11 mouse cellular contexts compared by ENCODE assay signal in the genomic region with DNA sequence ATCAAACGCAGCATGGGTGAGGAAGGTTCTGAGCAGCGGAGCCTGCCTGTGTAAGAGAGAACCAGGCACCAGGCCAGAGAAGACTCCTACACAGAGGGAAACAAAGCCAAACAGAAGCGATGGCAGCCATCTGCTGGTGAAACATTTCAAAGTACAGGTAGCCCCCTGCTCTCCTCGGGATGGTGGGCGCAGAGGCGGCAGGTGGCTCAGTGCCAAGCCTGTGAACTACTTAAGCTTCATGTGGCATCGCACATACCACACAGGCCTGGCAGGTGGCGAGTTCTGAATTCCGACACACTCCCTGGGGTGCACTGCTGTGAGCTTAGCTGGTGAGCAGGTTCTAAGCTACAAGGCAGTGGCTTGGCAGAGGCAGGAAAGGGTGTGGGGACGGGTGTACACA. TPM values are rescaled to one million over a fixed set of nuclear protein-coding genes. Genes with fewer than 3 reads are reported as not detected.
DNase-seq lines count a peak whose midpoint lies in the region; ATAC-seq lines count a peak whose summit lies in the region.
"Had no signal": no experiment of that assay in that cellular context is flagged by ENCODE, and none has a peak within 500 bp of the region (broad histone marks: within the 10 kb centered on the region; RNA-seq: fewer than 3 reads in every experiment).

No protein-coding gene starts in this region.

- H3K27ac ChIP-seq in embryonic facial prominence, embryonic 15.5 days (replicated peaks), result no peak overlapping the region
- no peak overlapping the region for H3K27ac ChIP-seq in embryonic facial prominence, embryonic 10.5 days (replicated peaks)
- H3K27ac ChIP-seq in neural tube, embryonic 13.5 days (replicated peaks), result no peak overlapping the region
- no peak overlapping the region for H3K27ac ChIP-seq in neural tube, embryonic 15.5 days (replicated peaks)
- H3K27ac ChIP-seq: kidney, embryonic 15.5 days had no signal

- H3K27me3 ChIP-seq in embryonic facial prominence, embryonic 15.5 days, result no peaks in the 10 kb centered on the region
- H3K27me3 ChIP-seq in embryonic facial prominence, embryonic 10.5 days (replicated peaks; ENCODE audit: low read depth, poor library complexity, severe bottlenecking), result no peaks in the 10 kb centered on the region
- no peaks in the 10 kb centered on the region for H3K27me3 ChIP-seq in neural tube, embryonic 13.5 days
- no peaks in the 10 kb centered on the region for H3K27me3 ChIP-seq in neural tube, embryonic 15.5 days (replicated peaks)
- H3K27me3 ChIP-seq: kidney, embryonic 15.5 days had no signal

- intact Hi-C loops in left cerebral cortex, postnatal 4 days (cut with DNase I), result no loop called here

- no peak overlapping the region for H3K4me2 ChIP-seq in embryonic facial prominence, embryonic 15.5 days (replicated peaks)
- no peak overlapping the region for H3K4me2 ChIP-seq in neural tube, embryonic 13.5 days
- no peak overlapping the region for H3K4me2 ChIP-seq in neural tube, embryonic 15.5 days
- H3K4me2 ChIP-seq: kidney, embryonic 15.5 days had no signal

- peaks cover 4% of the 10 kb centered on the region; the same call in 1 of the 2 replicates for H3K4me1 ChIP-seq in embryonic facial prominence, embryonic 15.5 days
- no peaks in the 10 kb centered on the region for H3K4me1 ChIP-seq in embryonic facial prominence, embryonic 10.5 days
- H3K4me1 ChIP-seq in neural tube, embryonic 13.5 days (replicated peaks), result peaks cover 6% of the 10 kb centered on the region; the same call in 1 of the 2 replicates
- peaks cover 5% of the 10 kb centered on the region; the same call in 1 of the 2 replicates for H3K4me1 ChIP-seq in neural tube, embryonic 15.5 days

- DNase-seq in embryonic facial prominence, embryonic 10.5 days (ENCODE audit: low spot score), result no peak
- DNase-seq in left cerebral cortex, postnatal 4 days, result peak; percentile 58
- peak; percentile 81 to 91 for DNase-seq in thymus, postnatal 36 days
- DNase-seq in gastrocnemius, postnatal 4 days (ENCODE audit: low spot score in 2 of 2), result no peak
- DNase-seq: cerebellum, adult 18-20 months; gastrocnemius, postnatal 25 days had no signal

- WGBS in embryonic facial prominence, embryonic 15.5 days, result 66% methylated on average over 10 of the region's 10 CpGs
- 89% methylated on average over 10 of the region's 10 CpGs for WGBS in embryonic facial prominence, embryonic 10.5 days
- 77% methylated on average over 10 of the region's 10 CpGs for WGBS in neural tube, embryonic 13.5 days
- WGBS in neural tube, embryonic 15.5 days, result 67% methylated on average over 10 of the region's 10 CpGs

- H3K9me3 ChIP-seq in embryonic facial prominence, embryonic 15.5 days (replicated peaks), result no peaks in the 10 kb centered on the region
- peaks cover 15% of the 10 kb centered on the region; the same call in 1 of the 2 replicates for H3K9me3 ChIP-seq in embryonic facial prominence, embryonic 10.5 days
- H3K9me3 ChIP-seq in neural tube, embryonic 13.5 days, result no peaks in the 10 kb centered on the region
- no peaks in the 10 kb centered on the region for H3K9me3 ChIP-seq in neural tube, embryonic 15.5 days (replicated peaks)

- H3K4me3 ChIP-seq in embryonic facial prominence, embryonic 15.5 days (replicated peaks), result no peak overlapping the region
- H3K4me3 ChIP-seq in embryonic facial prominence, embryonic 10.5 days, result no peak overlapping the region
- no peak overlapping the region for H3K4me3 ChIP-seq in neural tube, embryonic 13.5 days
- H3K4me3 ChIP-seq in neural tube, embryonic 15.5 days (replicated peaks), result no peak overlapping the region
- H3K4me3 ChIP-seq: kidney, embryonic 15.5 days had no signal

- no peak overlapping the region for H3K9ac ChIP-seq in embryonic facial prominence, embryonic 15.5 days
- H3K9ac ChIP-seq in neural tube, embryonic 13.5 days, result no peak overlapping the region
- no peak overlapping the region for H3K9ac ChIP-seq in neural tube, embryonic 15.5 days (replicated peaks)
- H3K9ac ChIP-seq: kidney, embryonic 15.5 days had no signal

- no peaks in the 10 kb centered on the region for H3K36me3 ChIP-seq in embryonic facial prominence, embryonic 15.5 days
- no peaks in the 10 kb centered on the region for H3K36me3 ChIP-seq in embryonic facial prominence, embryonic 10.5 days (replicated peaks)
- no peaks in the 10 kb centered on the region for H3K36me3 ChIP-seq in neural tube, embryonic 13.5 days
- H3K36me3 ChIP-seq in neural tube, embryonic 15.5 days, result no peaks in the 10 kb centered on the region
- H3K36me3 ChIP-seq: kidney, embryonic 15.5 days had no signal

- peak; percentile 47; the same call in 1 of the 2 replicates for ATAC-seq in embryonic facial prominence, embryonic 15.5 days (ENCODE audit: insufficient number of reproducible peaks, low FRiP score, low TSS enrichment, low read depth)
- ATAC-seq in neural tube, embryonic 13.5 days (ENCODE audit: low read depth), result peak; percentile 37; the same call in 1 of the 2 replicates
- ATAC-seq in neural tube, embryonic 15.5 days (ENCODE audit: low FRiP score), result no peak; the same call in 1 of the 2 replicates
- no peak for ATAC-seq in erythroid progenitor cell, adult 5-6 weeks (replicated peaks; ENCODE audit: low FRiP score, poor library complexity, severe bottlenecking)

RNA-seq across cellular contexts. Expression of gene Psapl1, which starts 9.5 kb away (rescaled TPM):
- 58.3 and 61.4 TPM in 2 replicates for polyA plus RNA-seq in embryonic facial prominence, embryonic 15.5 days (2015; fragmentation: Nextera tagmentation; extraction: Ambion mirVana)
- 0.05 and 0.07 TPM in 2 replicates for polyA plus RNA-seq in embryonic facial prominence, embryonic 10.5 days (2016; fragmentation: Nextera tagmentation; extraction: Ambion mirVana)
- 0.07 TPM in 1 of 2 replicates, not detected in the other for polyA plus RNA-seq in neural tube, embryonic 13.5 days (2015; fragmentation: Nextera tagmentation; extraction: Ambion mirVana)
- 0.20 TPM in 1 of 2 replicates, not detected in the other for polyA plus RNA-seq in neural tube, embryonic 15.5 days (2015; fragmentation: Nextera tagmentation; extraction: Ambion mirVana)
- not detected for total RNA-seq in left cerebral cortex, postnatal 4 days (2021)
- under 1 TPM in 1 of 2 experiments, not detected in 1; 0.13 TPM for total RNA-seq in gastrocnemius, postnatal 4 days (2021)
- total RNA-seq in erythroid progenitor cell, adult 5-6 weeks (2015; ENCODE audit: low replicate concordance), result not detected in 2 replicates
- total RNA-seq in erythroid progenitor cell, adult 5-6 weeks (2017; ENCODE audit: low replicate concordance), result not detected in 2 replicates
- total RNA-seq: gastrocnemius, postnatal 25 days had no signal

Comparison
In these comparisons a context has a peak if more than half of its experiments do, and no peak if none do; other contexts are left out.
1. ATAC-seq: peak in embryonic facial prominence, embryonic 15.5 days (single experiment) and neural tube, embryonic 13.5 days (single experiment); none in neural tube, embryonic 15.5 days (single experiment) and erythroid progenitor cell, adult 5-6 weeks (single experiment).
2. RNA of gene Psapl1, which starts 9.5 kb away (polyA plus RNA-seq): 58.3 to 61.4 TPM in embryonic facial prominence, embryonic 15.5 days; 0.05 to 0.07 TPM in embryonic facial prominence, embryonic 10.5 days, 0.07 TPM in neural tube, embryonic 13.5 days and 0.20 TPM in neural tube, embryonic 15.5 days; every median in the first group is over 10 times any median in the second.
3. DNase-seq: peak in left cerebral cortex, postnatal 4 days (single experiment) and thymus, postnatal 36 days (2 of 2); none in embryonic facial prominence, embryonic 10.5 days (single experiment) and gastrocnemius, postnatal 4 days (0 of 2).